Mouse (Mus musculus) thymus, postnatal 4 days (tissue): ENCODE data around the gene Ptgis.
"Not testable (repeated sequence)": the region's sequence is repeated elsewhere in the genome, so short reads cannot be mapped to it uniquely, and the experiment has no call there.

Source experiments
- DNase-seq: peaks from one replicate; pipeline ENCODE4 v3.0.0; 2021

Gene Ptgis

GRCm38 (mm10) chr2:167232132-167233008 lies 8.0 kb downstream of the Ptgis start:
- no peak for DNase-seq

GRCm38 (mm10) chr2:167230554-167230953 lies 9.8 kb downstream of the Ptgis start:
- peak; percentile 43 for DNase-seq

GRCm38 (mm10) chr2:167224937-167225336 lies 15.5 kb downstream of the Ptgis start:
- DNase-seq = no peak

GRCm38 (mm10) chr2:167224194-167224593 lies 16.2 kb downstream of the Ptgis start:
- DNase-seq = no peak

- DNase-seq = peak; percentile 77
Measured at GRCm38 (mm10) chr2:167222152-167222551, 18.3 kb downstream of the Ptgis start.

GRCm38 (mm10) chr2:167221159-167221845 lies 19.1 kb downstream of the Ptgis start:
- DNase-seq = no peak

- no peak for DNase-seq
Measured at GRCm38 (mm10) chr2:167220736-167221135, 19.7 kb downstream of the Ptgis start.

GRCm38 (mm10) chr2:167219154-167219775 lies 21.1 kb downstream of the Ptgis start:
- peak; percentile 85 for DNase-seq

- DNase-seq = no peak
Measured at GRCm38 (mm10) chr2:167213666-167214065, 26.7 kb downstream of the Ptgis start.

GRCm38 (mm10) chr2:167213076-167213475 lies 27.3 kb downstream of the Ptgis start:
- DNase-seq = peak; percentile 51

- no peak for DNase-seq
Measured at GRCm38 (mm10) chr2:167212551-167212950, 27.9 kb downstream of the Ptgis start.

- no peak for DNase-seq
Measured at GRCm38 (mm10) chr2:167212089-167212488, 28.3 kb downstream of the Ptgis start.

GRCm38 (mm10) chr2:167209900-167210299 lies 30.5 kb downstream of the Ptgis start:
- DNase-seq = no peak

- no peak for DNase-seq
Measured at GRCm38 (mm10) chr2:167208984-167209383, 31.4 kb downstream of the Ptgis start.

- DNase-seq = no peak
Measured at GRCm38 (mm10) chr2:167205918-167206629, 34.3 kb downstream of the Ptgis start.

GRCm38 (mm10) chr2:167204686-167205085 lies 35.7 kb downstream of the Ptgis start:
- DNase-seq = not testable (repeated sequence)

GRCm38 (mm10) chr2:167203505-167204166 lies 36.8 kb downstream of the Ptgis start:
- DNase-seq = no peak

GRCm38 (mm10) chr2:167201463-167202291 lies 38.7 kb downstream of the Ptgis start:
- DNase-seq = peak; percentile 39

- no peak for DNase-seq
Measured at GRCm38 (mm10) chr2:167198660-167199427, 41.6 kb downstream of the Ptgis start.

GRCm38 (mm10) chr2:167193361-167193760 lies 47.0 kb downstream of the Ptgis start:
- DNase-seq = no peak

GRCm38 (mm10) chr2:167190076-167190399 lies 50.4 kb downstream of the Ptgis start, which contains the start of gene Kcnb1:
TSS of gene Kcnb1 (minus strand) at chr2:167190155.
- peak; percentile 76 for DNase-seq
